Mouse (Mus musculus) spleen, postnatal 14 days (tissue): ENCODE data around the gene Tspyl3.

Experiments
- DNase-seq, 2 experiments: peaks; one replicate each; pipeline ENCODE4 v3.0.0; 2021 to 2022; ENCODE audit warnings: low spot score in 2 of 2

Tspyl3 gene

GRCm38 (mm10) chr2:153227959-153228358 is 2.7 kb upstream of the Tspyl3 start:
- DNase-seq: no peak

GRCm38 (mm10) chr2:153225595-153225953 is 333 bp upstream of the Tspyl3 start:
- DNase-seq: no peak

- no peak for DNase-seq
Measured at GRCm38 (mm10) chr2:153222566-153222965, 2.7 kb downstream of the Tspyl3 start.

- DNase-seq: no peak
Measured at GRCm38 (mm10) chr2:153222130-153222529, 3.1 kb downstream of the Tspyl3 start.

- no peak for DNase-seq
Measured at GRCm38 (mm10) chr2:153221620-153222019, 3.6 kb downstream of the Tspyl3 start.

GRCm38 (mm10) chr2:153218516-153218915 is 6.7 kb downstream of the Tspyl3 start:
- DNase-seq: no peak

- no peak for DNase-seq
Measured at GRCm38 (mm10) chr2:153217826-153218340, 7.4 kb downstream of the Tspyl3 start.

- DNase-seq: no peak
Measured at GRCm38 (mm10) chr2:153215421-153215820, 9.8 kb downstream of the Tspyl3 start.

- no peak for DNase-seq
Measured at GRCm38 (mm10) chr2:153214771-153215259, 10.4 kb downstream of the Tspyl3 start.

- DNase-seq: no peak
Measured at GRCm38 (mm10) chr2:153213351-153213750, 11.9 kb downstream of the Tspyl3 start.

- no peak for DNase-seq
Measured at GRCm38 (mm10) chr2:153211451-153211850, 13.8 kb downstream of the Tspyl3 start.

- DNase-seq: no peak
Measured at GRCm38 (mm10) chr2:153209286-153209685, 16.0 kb downstream of the Tspyl3 start.

- no peak for DNase-seq
Measured at GRCm38 (mm10) chr2:153208149-153208548, 17.1 kb downstream of the Tspyl3 start.

- no peak for DNase-seq
Measured at GRCm38 (mm10) chr2:153202766-153203165, 22.5 kb downstream of the Tspyl3 start.

GRCm38 (mm10) chr2:153199114-153199513 is 26.1 kb downstream of the Tspyl3 start:
- no peak for DNase-seq

- no peak for DNase-seq
Measured at GRCm38 (mm10) chr2:153198485-153198884, 26.8 kb downstream of the Tspyl3 start.

GRCm38 (mm10) chr2:153194255-153194654 is 31.0 kb downstream of the Tspyl3 start:
- DNase-seq: no peak

- no peak for DNase-seq
Measured at GRCm38 (mm10) chr2:153191242-153191641, 34.0 kb downstream of the Tspyl3 start.

GRCm38 (mm10) chr2:153187848-153188247 is 37.4 kb downstream of the Tspyl3 start:
- DNase-seq: no peak

- DNase-seq: no peak
Measured at GRCm38 (mm10) chr2:153186176-153186591, 39.1 kb downstream of the Tspyl3 start.

- DNase-seq: no peak
Measured at GRCm38 (mm10) chr2:153179961-153180360, 45.3 kb downstream of the Tspyl3 start.

GRCm38 (mm10) chr2:153179126-153179860 is 45.9 kb downstream of the Tspyl3 start:
- DNase-seq: no peak

- no peak for DNase-seq
Measured at GRCm38 (mm10) chr2:153177188-153177587, 48.1 kb downstream of the Tspyl3 start.
